Mouse (Mus musculus) embryonic facial prominence, embryonic 12.5 days (tissue): ENCODE data around the gene Mob2. TPM values are rescaled to one million over a fixed set of nuclear protein-coding genes. Genes with fewer than 3 reads are reported as not detected.
A peak's percentile ranks its signal among the peaks of the same experiment; 100 is the strongest.

Experiments used
- ATAC-seq: fragments of 200-750 bp; cut with Nextera tagmentation; 2 replicates; pipeline ENCODE4 v1.8.0; 2017; ENCODE audit not compliant: insufficient number of reproducible peaks, insufficient read depth, low FRiP score, low TSS enrichment
- H3K27ac ChIP-seq: fragments of 300-500 bp; sonication (generic); 2 replicates; pipeline ENCODE4 v1.5.1; 2016; ENCODE audit warnings: mild to moderate bottlenecking
- H3K27me3 ChIP-seq: fragments of 300-500 bp; sonication (generic); 2 replicates; pipeline ENCODE4 v1.6.1; 2016; ENCODE audit warnings: mild to moderate bottlenecking, moderate library complexity
- H3K36me3 ChIP-seq: fragments of 300-500 bp; sonication (generic); 2 replicates; pipeline ENCODE4 v1.6.1; 2016; ENCODE audit warnings: mild to moderate bottlenecking
- H3K4me1 ChIP-seq: fragments of 300-500 bp; sonication (generic); 2 replicates; pipeline ENCODE4 v1.6.1; 2016
- H3K4me2 ChIP-seq: fragments of 300-500 bp; sonication (generic); replicated peaks from 2 replicates; pipeline ENCODE4 v1.6.1; 2016; ENCODE audit warnings: mild to moderate bottlenecking, moderate library complexity
- H3K4me3 ChIP-seq: fragments of 300-500 bp; sonication (generic); 2 replicates; pipeline ENCODE4 v1.5.1; 2016; ENCODE audit warnings: mild to moderate bottlenecking
- H3K9ac ChIP-seq: fragments of 300-500 bp; sonication (generic); 2 replicates; pipeline ENCODE4 v1.6.1; 2016; ENCODE audit warnings: mild to moderate bottlenecking, moderate library complexity
- H3K9me3 ChIP-seq: fragments of 300-500 bp; sonication (generic); 2 replicates; pipeline ENCODE4 v1.6.1; 2016; ENCODE audit warnings: mild to moderate bottlenecking, moderate library complexity
- WGBS: fragments of 180-500 bp; shearing (Covaris S2); methylation state at CpG from one replicate; pipeline ENCODE4 v1.1.7; 2016; 5-methylcytosine and 5-hydroxymethylcytosine counted together
- polyA plus RNA-seq: library from polyadenylated mRNA; unstranded; fragments of >200 nt; fragmentation: Nextera tagmentation; extraction: Ambion mirVana; gene quantifications from 2 replicates; pipeline ENCODE4 v1.2.1, GENCODE M21; 2016

Mob2 gene
- polyA plus RNA-seq, 1 experiment from 2014 or later: 56.8 TPM

DNA sequence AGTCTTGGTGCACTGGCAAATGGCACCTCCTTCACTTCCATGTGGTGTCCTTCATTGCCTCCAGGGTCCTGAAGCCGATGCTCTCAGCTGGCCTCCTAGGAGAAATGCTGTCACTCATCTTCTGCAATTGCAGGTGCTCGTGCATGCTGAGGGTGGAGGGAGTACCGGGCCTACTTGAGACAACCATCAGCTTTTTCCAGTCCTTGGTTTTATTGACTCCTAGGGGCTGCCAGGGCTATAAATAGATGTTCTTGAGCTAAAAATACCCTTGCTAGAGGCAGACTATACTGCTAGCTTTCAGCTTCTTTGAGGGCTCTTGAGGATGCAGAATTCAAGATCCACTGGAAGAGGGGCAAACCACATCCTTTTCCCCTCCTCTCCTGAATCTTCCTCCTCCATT, 16.3 kb upstream of the Mob2 start:
- Histone ChIP-seq H3K27ac (no peak overlapping the region), H3K9me3 (no peaks in the 10 kb centered on the region), H3K27me3 (peaks cover 42% of the 10 kb centered on the region), H3K9ac (no peak overlapping the region), H3K36me3 (no peaks in the 10 kb centered on the region), H3K4me2 (no peak overlapping the region), H3K4me1 (peaks cover 5% of the 10 kb centered on the region; the same call in 1 of the 2 replicates), H3K4me3 (no peak overlapping the region)
- WGBS: 75% methylated on average over 3 of the region's 3 CpGs
- no peak for ATAC-seq

- Histone ChIP-seq H3K4me1 (no peaks in the 10 kb centered on the region), H3K27ac (no peak overlapping the region), H3K36me3 (no peaks in the 10 kb centered on the region), H3K27me3 (peaks cover 18% of the 10 kb centered on the region), H3K9me3 (no peaks in the 10 kb centered on the region), H3K4me2 (no peak overlapping the region), H3K4me3 (no peak overlapping the region), H3K9ac (no peak overlapping the region)
- 74% methylated on average over 8 of the region's 8 CpGs for WGBS
- no peak for ATAC-seq
Observed at GRCm38 (mm10) chr7:142074146-142074886, 13.5 kb upstream of the Mob2 start.

GRCm38 (mm10) chr7:142071717-142072116, 10.9 kb upstream of the Mob2 start:
- no peak overlapping the region for H3K4me3 ChIP-seq
- H3K36me3 ChIP-seq: no peaks in the 10 kb centered on the region
- no peaks in the 10 kb centered on the region for H3K4me1 ChIP-seq
- no peak overlapping the region for H3K27ac ChIP-seq
- H3K9ac ChIP-seq: no peak overlapping the region
- H3K9me3 ChIP-seq: no peaks in the 10 kb centered on the region
- H3K27me3 ChIP-seq: 0 out of 2 replicates have a peak, but pooled peaks cover 6% of the 10 kb centered on the region
- no peak overlapping the region for H3K4me2 ChIP-seq
- no peak for ATAC-seq

DNA sequence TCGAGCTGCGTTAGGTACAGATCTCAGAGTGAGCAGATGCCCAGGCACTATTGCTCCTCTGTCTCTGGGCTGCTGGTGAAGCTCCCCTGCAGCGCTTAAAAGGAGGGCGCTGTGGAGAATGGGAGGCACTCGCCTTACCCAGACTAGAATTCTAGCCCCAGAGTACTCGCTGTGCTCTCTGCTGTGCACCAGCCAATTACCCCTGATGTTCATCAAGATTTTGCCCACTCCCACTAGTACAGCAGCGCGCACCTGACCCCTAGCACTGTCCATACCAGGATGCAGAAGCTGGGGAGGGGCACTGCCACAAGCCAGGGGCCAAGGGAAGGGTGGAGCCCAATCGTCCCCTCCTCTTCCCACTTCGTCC, 10.3 kb upstream of the Mob2 start:
- H3K27me3 ChIP-seq: 0 out of 2 replicates have a peak, but pooled peaks cover 4% of the 10 kb centered on the region
- no peaks in the 10 kb centered on the region for H3K36me3 ChIP-seq
- 0 out of 2 replicates have a peak, but pooled peaks have one; percentile 28 for ATAC-seq
- 15% methylated on average over 9 of the region's 10 CpGs for WGBS
- peak overlapping the region; percentile 9; the same call in 1 of the 2 replicates for H3K4me2 ChIP-seq
- no peaks in the 10 kb centered on the region for H3K9me3 ChIP-seq
- H3K4me3 ChIP-seq: no peak overlapping the region
- no peak overlapping the region for H3K9ac ChIP-seq
- no peaks in the 10 kb centered on the region for H3K4me1 ChIP-seq
- no peak overlapping the region for H3K27ac ChIP-seq

- Histone ChIP-seq H3K27me3 (0 out of 2 replicates have a peak, but pooled peaks cover 4% of the 10 kb centered on the region), H3K4me2 (peak overlapping the region; percentile 9; the same call in 1 of the 2 replicates), H3K9ac (no peak overlapping the region), H3K4me3 (no peak overlapping the region), H3K4me1 (no peaks in the 10 kb centered on the region), H3K27ac (no peak overlapping the region), H3K9me3 (no peaks in the 10 kb centered on the region), H3K36me3 (no peaks in the 10 kb centered on the region)
- ATAC-seq: peak; percentile 60; the same call in 1 of the 2 replicates
- WGBS: 12% methylated on average over 13 of the region's 13 CpGs
Observed at GRCm38 (mm10) chr7:142070458-142071211, 9.8 kb upstream of the Mob2 start.

GRCm38 (mm10) chr7:142068429-142068828, 7.6 kb upstream of the Mob2 start:
- Histone ChIP-seq H3K9ac (no peak overlapping the region), H3K36me3 (no peaks in the 10 kb centered on the region), H3K4me1 (no peaks in the 10 kb centered on the region), H3K9me3 (no peaks in the 10 kb centered on the region), H3K4me2 (no peak overlapping the region), H3K4me3 (no peak overlapping the region), H3K27ac (no peak overlapping the region), H3K27me3 (0 out of 2 replicates have a peak, but pooled peaks cover 4% of the 10 kb centered on the region)
- 65% methylated on average over 4 of the region's 4 CpGs for WGBS
- no peak for ATAC-seq

GRCm38 (mm10) chr7:142060185-142060930, 507 bp downstream of the Mob2 start:
- peaks cover 9% of the 10 kb centered on the region for H3K36me3 ChIP-seq
- peak overlapping the region; percentile 81; the same call in 1 of the 2 replicates for H3K27ac ChIP-seq
- peak overlapping the region; percentile 89 for H3K9ac ChIP-seq
- H3K27me3 ChIP-seq: no peaks in the 10 kb centered on the region
- no peaks in the 10 kb centered on the region for H3K9me3 ChIP-seq
- peak overlapping the region; percentile 77 for H3K4me3 ChIP-seq
- peaks cover 18% of the 10 kb centered on the region for H3K4me1 ChIP-seq
- H3K4me2 ChIP-seq: peak overlapping the region; percentile 93
- ATAC-seq: no peak
- WGBS: 1% methylated on average over 66 of the region's 66 CpGs

DNA sequence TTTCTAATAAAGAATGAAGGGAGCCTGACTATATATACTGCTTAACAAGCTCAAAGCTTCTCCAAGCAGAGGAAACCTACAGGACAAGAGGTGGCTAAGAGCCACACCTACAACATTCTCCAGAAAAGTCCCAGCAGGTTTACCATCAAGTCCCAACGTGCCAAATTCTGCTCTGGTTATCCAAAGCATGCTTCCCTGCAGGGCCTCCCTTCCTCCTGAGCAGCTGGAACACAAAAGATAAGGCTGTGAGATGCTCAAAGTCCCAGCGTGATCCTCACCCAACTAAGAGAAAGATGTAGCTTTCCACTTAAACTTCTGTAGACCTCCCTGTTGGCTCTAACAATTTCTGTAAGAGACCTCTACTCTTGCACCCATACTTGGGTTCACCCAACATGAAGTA, 1.8 kb downstream of the Mob2 start:
- Histone ChIP-seq H3K4me1 (peaks cover 18% of the 10 kb centered on the region), H3K9me3 (no peaks in the 10 kb centered on the region), H3K27ac (no peak overlapping the region), H3K4me2 (no peak overlapping the region), H3K9ac (no peak overlapping the region), H3K36me3 (peaks cover 12% of the 10 kb centered on the region), H3K27me3 (no peaks in the 10 kb centered on the region), H3K4me3 (no peak overlapping the region)
- no peak for ATAC-seq
- 72% methylated on average over 2 of the region's 2 CpGs for WGBS

- H3K9me3 ChIP-seq: no peaks in the 10 kb centered on the region
- H3K9ac ChIP-seq: no peak overlapping the region
- 90% methylated on average over 1 of the region's 1 CpGs for WGBS
Observed at GRCm38 (mm10) chr7:142057121-142057520, 3.7 kb downstream of the Mob2 start.

GRCm38 (mm10) chr7:142056601-142057061, 4.2 kb downstream of the Mob2 start:
- H3K4me2 ChIP-seq: no peak overlapping the region
- H3K27me3 ChIP-seq: no peaks in the 10 kb centered on the region
- H3K4me1 ChIP-seq: peaks cover 18% of the 10 kb centered on the region
- H3K4me3 ChIP-seq: no peak overlapping the region
- H3K9me3 ChIP-seq: no peaks in the 10 kb centered on the region
- peaks cover 13% of the 10 kb centered on the region for H3K36me3 ChIP-seq
- WGBS: 85% methylated on average over 1 of the region's 1 CpGs
- H3K27ac ChIP-seq: no peak overlapping the region
- H3K9ac ChIP-seq: no peak overlapping the region
- ATAC-seq: no peak

More at GRCm38 (mm10) chr7:142057121-142057520, 3.7 kb downstream of the Mob2 start:
- Histone ChIP-seq H3K4me3 (no peak overlapping the region), H3K4me2 (no peak overlapping the region), H3K36me3 (peaks cover 12% of the 10 kb centered on the region), H3K27ac (no peak overlapping the region), H3K4me1 (peaks cover 18% of the 10 kb centered on the region), H3K27me3 (no peaks in the 10 kb centered on the region)
- ATAC-seq: no peak

- Histone ChIP-seq H3K36me3 (peaks cover 15% of the 10 kb centered on the region), H3K4me1 (peaks cover 14% of the 10 kb centered on the region), H3K4me3 (no peak overlapping the region), H3K4me2 (no peak overlapping the region), H3K9ac (no peak overlapping the region), H3K27me3 (no peaks in the 10 kb centered on the region), H3K27ac (no peak overlapping the region), H3K9me3 (no peaks in the 10 kb centered on the region)
- WGBS: 86% methylated on average over 3 of the region's 3 CpGs
- ATAC-seq: no peak
Observed at GRCm38 (mm10) chr7:142055431-142055830, 5.4 kb downstream of the Mob2 start.
